Mouse (Mus musculus) neural tube, embryonic 11.5 days (tissue): ENCODE data around the gene Hip1. TPM values are rescaled to one million over a fixed set of nuclear protein-coding genes. Genes with fewer than 3 reads are reported as not detected.
A peak's percentile ranks its signal among the peaks of the same experiment; 100 is the strongest.

Experiments used
- ATAC-seq: fragments of 200-750 bp; cut with Nextera tagmentation; 2 replicates; pipeline ENCODE4 v1.8.0; 2017; ENCODE audit warnings: moderate number of reproducible peaks, mild to moderate bottlenecking, moderate TSS enrichment, moderate library complexity; ENCODE audit not compliant: insufficient read depth, low FRiP score, low TSS enrichment
- DNase-seq: peaks from one replicate; pipeline ENCODE4 v3.0.0-alpha.2; 2015; ENCODE audit warnings: low spot score
- H3K27ac ChIP-seq: fragments of 300-500 bp; sonication (generic); 2 replicates; pipeline ENCODE4 v1.5.1; 2014; ENCODE audit warnings: low read depth, mild to moderate bottlenecking, low read length
- H3K27me3 ChIP-seq: fragments of 300-500 bp; sonication (generic); 2 replicates; pipeline ENCODE4 v1.6.1; 2014; ENCODE audit warnings: mild to moderate bottlenecking, low read length, mixed read lengths; ENCODE audit not compliant: control insufficient read depth, insufficient read depth
- H3K36me3 ChIP-seq: fragments of 300-500 bp; sonication (generic); 2 replicates; pipeline ENCODE4 v1.6.1; 2014; ENCODE audit warnings: mild to moderate bottlenecking, low read length, moderate library complexity, mixed read lengths; ENCODE audit not compliant: control insufficient read depth, insufficient read depth
- H3K4me1 ChIP-seq: fragments of 300-500 bp; sonication (generic); 2 replicates; pipeline ENCODE4 v1.6.1; 2014; ENCODE audit warnings: low read length, mixed read lengths; ENCODE audit not compliant: control insufficient read depth, insufficient read depth
- H3K4me2 ChIP-seq: fragments of 300-500 bp; sonication (generic); 2 replicates; pipeline ENCODE4 v1.6.1; 2014; ENCODE audit warnings: low read depth, mild to moderate bottlenecking, moderate library complexity
- H3K4me3 ChIP-seq: fragments of 300-500 bp; sonication (generic); 2 replicates; pipeline ENCODE4 v1.5.1; 2014; ENCODE audit warnings: low read depth, low read length
- H3K9ac ChIP-seq: fragments of 300-500 bp; sonication (generic); 2 replicates; pipeline ENCODE4 v1.6.1; 2014; ENCODE audit warnings: mild to moderate bottlenecking, low read length
- H3K9me3 ChIP-seq: fragments of 300-500 bp; sonication (generic); 2 replicates; pipeline ENCODE4 v1.6.1; 2016; ENCODE audit warnings: low read length; ENCODE audit not compliant: control insufficient read depth
- WGBS: fragments of 180-500 bp; shearing (Covaris S2); extraction: QIAGEN DNeasy Blood & Tissue Kit; methylation state at CpG from one replicate; pipeline ENCODE4 v1.1.7; 2014; 5-methylcytosine and 5-hydroxymethylcytosine counted together
- polyA plus RNA-seq: library from polyadenylated mRNA; unstranded; fragments of >200 nt; fragmentation: Nextera tagmentation; extraction: Ambion mirVana; gene quantifications from 2 replicates; pipeline ENCODE4 v1.2.1, GENCODE M21; 2014

Gene Hip1
- polyA plus RNA-seq, 1 experiment from 2014 or later, result 57.3 TPM

DNA sequence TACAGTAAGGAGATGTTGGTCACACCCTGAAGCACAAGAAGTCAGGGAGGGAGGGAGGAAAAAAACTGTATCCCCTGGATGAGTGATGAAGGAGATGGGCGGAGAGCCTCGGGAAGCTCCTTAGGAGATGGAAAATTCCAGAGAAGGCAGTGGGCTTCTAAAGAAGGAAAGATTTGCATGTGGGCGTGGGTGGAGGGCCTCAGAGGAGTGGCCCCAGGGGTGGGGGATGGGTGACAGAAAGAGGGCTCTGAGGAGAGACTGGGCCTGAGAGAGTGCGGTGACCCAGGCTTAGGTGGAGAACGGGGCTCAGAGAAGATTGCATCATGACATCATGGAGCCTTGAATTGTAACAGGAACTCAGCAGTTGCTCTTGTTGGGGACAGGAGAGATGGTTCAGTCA is 39.5 kb downstream of the Hip1 start:
- 0 out of 2 replicates have a peak, but pooled peaks cover 2% of the 10 kb centered on the region for H3K4me1 ChIP-seq
- H3K4me2 ChIP-seq, result no peak overlapping the region
- H3K9ac ChIP-seq, result no peak overlapping the region
- H3K27ac ChIP-seq, result no peak overlapping the region
- H3K4me3 ChIP-seq, result no peak overlapping the region
- DNase-seq (no peak), ATAC-seq (no peak)
- no peaks in the 10 kb centered on the region for H3K36me3 ChIP-seq
- 70% methylated on average over 5 of the region's 5 CpGs for WGBS
- H3K9me3 ChIP-seq, result no peaks in the 10 kb centered on the region
- H3K27me3 ChIP-seq, result no peaks in the 10 kb centered on the region

DNA sequence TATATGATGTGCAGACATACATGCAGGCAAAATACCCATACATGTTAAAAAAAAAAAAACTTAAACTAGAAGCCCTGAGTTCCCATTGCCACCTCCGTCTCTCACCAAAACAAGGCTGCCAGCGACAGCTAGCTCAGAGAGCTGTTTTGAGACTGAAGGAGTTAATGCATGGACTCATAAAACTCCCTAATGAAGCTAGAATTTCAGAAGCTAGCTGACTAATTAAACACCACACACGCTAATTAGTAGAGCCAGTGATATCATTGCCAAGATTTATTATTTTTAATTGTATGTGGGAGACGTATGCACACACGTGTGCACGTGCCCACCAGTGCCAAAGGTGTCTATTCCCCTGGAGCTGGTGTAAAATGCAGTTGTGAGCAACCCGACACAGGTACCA is 42.0 kb downstream of the Hip1 start:
- ATAC-seq, result no peak
- Histone ChIP-seq H3K9ac (no peak overlapping the region), H3K27ac (no peak overlapping the region), H3K4me2 (no peak overlapping the region), H3K4me3 (no peak overlapping the region), H3K9me3 (no peaks in the 10 kb centered on the region), H3K27me3 (no peaks in the 10 kb centered on the region), H3K36me3 (no peaks in the 10 kb centered on the region), H3K4me1 (0 out of 2 replicates have a peak, but pooled peaks cover 2% of the 10 kb centered on the region)
- peak; percentile 6 for DNase-seq
- 82% methylated on average over 7 of the region's 7 CpGs for WGBS

DNA sequence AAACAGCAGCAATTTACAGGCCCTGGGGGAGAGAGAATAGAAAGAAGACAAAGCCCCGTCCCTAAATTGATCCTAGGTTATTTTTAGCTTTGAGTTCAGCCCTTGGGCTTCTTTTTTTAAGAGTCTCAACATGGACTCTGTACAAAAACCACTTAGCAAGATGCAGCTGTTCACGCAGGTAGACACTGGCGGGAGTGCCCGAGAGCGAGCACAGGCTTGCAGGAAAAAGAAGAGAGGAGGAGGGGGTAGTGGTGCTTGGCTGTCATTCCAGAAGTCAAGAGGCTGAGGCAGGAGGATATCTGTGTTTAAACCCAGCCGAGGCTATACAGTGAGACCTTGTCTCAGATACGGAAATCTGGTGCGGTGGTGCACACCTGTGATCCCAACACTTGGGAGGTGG is 42.9 kb downstream of the Hip1 start:
- DNase-seq, result no peak
- no peaks in the 10 kb centered on the region for H3K9me3 ChIP-seq
- no peak overlapping the region for H3K27ac ChIP-seq
- H3K4me1 ChIP-seq, result no peaks in the 10 kb centered on the region
- 78% methylated on average over 8 of the region's 8 CpGs for WGBS
- ATAC-seq, result no peak
- H3K27me3 ChIP-seq, result no peaks in the 10 kb centered on the region
- H3K4me2 ChIP-seq, result no peak overlapping the region
- H3K4me3 ChIP-seq, result no peak overlapping the region
- H3K9ac ChIP-seq, result no peak overlapping the region
- no peaks in the 10 kb centered on the region for H3K36me3 ChIP-seq

DNA sequence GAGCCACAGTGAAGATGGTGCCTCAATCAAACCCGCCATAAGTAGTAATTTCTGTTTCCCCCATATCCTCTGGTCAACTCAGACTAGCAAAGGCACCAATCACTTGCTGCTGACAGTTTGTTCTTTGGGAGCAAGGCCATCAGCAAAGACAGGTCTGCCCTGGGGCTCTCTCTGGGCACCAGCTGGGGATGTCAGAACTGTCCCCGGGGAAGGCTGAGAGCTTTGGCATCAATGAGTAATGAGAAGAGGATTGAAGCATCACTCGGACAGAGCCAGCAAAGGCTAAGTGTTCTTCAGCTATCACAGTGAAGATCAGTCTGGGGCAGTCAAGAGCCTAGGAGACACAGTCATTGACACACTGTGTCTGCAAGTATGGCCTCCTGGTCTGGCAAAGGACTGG is 46.0 kb downstream of the Hip1 start:
- no peak for ATAC-seq
- no peaks in the 10 kb centered on the region for H3K4me1 ChIP-seq
- no peak overlapping the region for H3K4me3 ChIP-seq
- no peak overlapping the region for H3K4me2 ChIP-seq
- DNase-seq, result peak; percentile 44
- H3K36me3 ChIP-seq, result no peaks in the 10 kb centered on the region
- H3K9me3 ChIP-seq, result no peaks in the 10 kb centered on the region
- no peak overlapping the region for H3K9ac ChIP-seq
- H3K27ac ChIP-seq, result no peak overlapping the region
- H3K27me3 ChIP-seq, result no peaks in the 10 kb centered on the region
- 69% methylated on average over 3 of the region's 3 CpGs for WGBS

DNA sequence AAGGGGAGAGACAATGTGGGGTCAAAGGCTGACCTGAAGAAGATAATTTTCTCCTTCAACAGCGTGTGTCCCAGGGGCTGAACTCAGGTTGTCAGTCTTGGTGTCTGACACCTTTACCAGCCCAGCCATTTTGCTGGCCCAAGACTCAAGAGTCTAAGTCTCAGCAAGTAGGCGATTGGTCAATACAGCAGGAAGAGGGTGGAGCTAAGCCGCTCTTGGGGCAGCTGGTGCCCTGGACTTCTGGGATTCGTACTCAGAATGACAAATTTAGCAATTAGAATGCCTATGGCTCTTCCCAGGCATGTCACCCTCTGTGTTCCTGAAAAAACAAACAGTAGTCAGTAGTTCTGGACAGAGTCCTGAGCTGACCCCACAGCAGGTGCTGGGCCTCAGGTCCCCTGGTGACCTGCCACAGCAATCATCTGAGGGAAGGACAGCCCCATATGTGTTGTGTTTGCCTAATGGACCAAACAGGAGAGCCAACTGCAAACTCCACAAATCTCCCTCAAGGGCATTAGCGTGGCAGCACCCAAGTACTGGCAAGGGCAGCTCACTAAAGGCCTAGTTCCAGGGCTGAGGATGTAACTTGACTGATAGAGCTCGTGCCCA is 47.5 kb downstream of the Hip1 start:
- no peak for ATAC-seq
- no peak for DNase-seq

DNA sequence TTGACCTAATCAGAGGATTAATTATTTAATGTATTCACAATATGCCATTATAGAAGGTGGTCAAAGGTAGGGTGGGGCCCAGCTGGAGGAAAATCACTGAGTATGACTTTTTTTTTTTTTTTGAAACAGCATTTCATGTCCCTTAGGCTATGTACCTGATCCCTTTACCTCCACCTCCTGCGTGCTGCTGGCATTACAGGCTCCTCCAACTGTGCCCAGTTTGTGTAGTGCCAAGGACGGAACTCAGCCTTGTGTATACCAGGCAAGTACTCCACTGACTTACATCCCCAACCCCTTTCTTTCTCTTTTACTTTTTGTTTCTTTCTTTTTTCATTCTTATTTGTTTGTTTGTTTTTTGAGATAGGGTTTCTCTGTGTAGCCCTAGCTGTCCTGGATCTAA is 48.4 kb downstream of the Hip1 start:
- DNase-seq (no peak), ATAC-seq (no peak)
- no peaks in the 10 kb centered on the region for H3K27me3 ChIP-seq
- H3K36me3 ChIP-seq, result no peaks in the 10 kb centered on the region
- H3K4me1 ChIP-seq, result no peaks in the 10 kb centered on the region
- no peak overlapping the region for H3K27ac ChIP-seq
- H3K4me3 ChIP-seq, result no peak overlapping the region
- H3K9ac ChIP-seq, result no peak overlapping the region
- H3K9me3 ChIP-seq, result no peaks in the 10 kb centered on the region
- no peak overlapping the region for H3K4me2 ChIP-seq
- WGBS, result 93% methylated on average over 2 of the region's 2 CpGs

More for the DNA sequence above, 47.5 kb downstream of the Hip1 start:
- H3K27ac ChIP-seq, result no peak overlapping the region
- no peaks in the 10 kb centered on the region for H3K36me3 ChIP-seq
- no peak overlapping the region for H3K4me3 ChIP-seq
- no peaks in the 10 kb centered on the region for H3K9me3 ChIP-seq
- no peak overlapping the region for H3K9ac ChIP-seq
- no peak overlapping the region for H3K4me2 ChIP-seq
- H3K4me1 ChIP-seq, result no peaks in the 10 kb centered on the region
- no peaks in the 10 kb centered on the region for H3K27me3 ChIP-seq
- 65% methylated on average over 6 of the region's 6 CpGs for WGBS

DNA sequence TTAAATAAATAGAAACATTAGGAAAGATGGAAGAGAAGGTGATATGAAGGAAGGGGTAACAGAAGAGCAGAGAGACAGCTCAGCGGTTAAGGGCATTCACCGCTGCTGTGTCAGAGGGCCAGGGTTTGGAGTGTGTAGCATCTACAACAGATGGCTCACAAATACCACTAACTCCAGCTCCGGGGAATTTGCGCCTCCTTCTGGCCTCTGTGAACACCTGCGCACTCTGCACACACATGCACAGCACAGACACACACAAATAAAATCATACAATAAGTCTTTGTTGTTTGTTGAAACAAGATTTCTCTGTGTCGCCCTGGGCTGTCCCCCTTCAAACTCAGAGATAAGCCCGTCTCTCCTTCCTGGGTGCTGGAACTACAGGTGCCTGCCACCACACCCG is 49.4 kb downstream of the Hip1 start:
- ATAC-seq (no peak), DNase-seq (no peak)
- Histone ChIP-seq H3K9me3 (no peaks in the 10 kb centered on the region), H3K4me1 (no peaks in the 10 kb centered on the region), H3K27ac (no peak overlapping the region), H3K9ac (no peak overlapping the region), H3K4me2 (no peak overlapping the region), H3K27me3 (no peaks in the 10 kb centered on the region), H3K4me3 (no peak overlapping the region), H3K36me3 (no peaks in the 10 kb centered on the region)
- WGBS, result 92% methylated on average over 8 of the region's 8 CpGs

DNA sequence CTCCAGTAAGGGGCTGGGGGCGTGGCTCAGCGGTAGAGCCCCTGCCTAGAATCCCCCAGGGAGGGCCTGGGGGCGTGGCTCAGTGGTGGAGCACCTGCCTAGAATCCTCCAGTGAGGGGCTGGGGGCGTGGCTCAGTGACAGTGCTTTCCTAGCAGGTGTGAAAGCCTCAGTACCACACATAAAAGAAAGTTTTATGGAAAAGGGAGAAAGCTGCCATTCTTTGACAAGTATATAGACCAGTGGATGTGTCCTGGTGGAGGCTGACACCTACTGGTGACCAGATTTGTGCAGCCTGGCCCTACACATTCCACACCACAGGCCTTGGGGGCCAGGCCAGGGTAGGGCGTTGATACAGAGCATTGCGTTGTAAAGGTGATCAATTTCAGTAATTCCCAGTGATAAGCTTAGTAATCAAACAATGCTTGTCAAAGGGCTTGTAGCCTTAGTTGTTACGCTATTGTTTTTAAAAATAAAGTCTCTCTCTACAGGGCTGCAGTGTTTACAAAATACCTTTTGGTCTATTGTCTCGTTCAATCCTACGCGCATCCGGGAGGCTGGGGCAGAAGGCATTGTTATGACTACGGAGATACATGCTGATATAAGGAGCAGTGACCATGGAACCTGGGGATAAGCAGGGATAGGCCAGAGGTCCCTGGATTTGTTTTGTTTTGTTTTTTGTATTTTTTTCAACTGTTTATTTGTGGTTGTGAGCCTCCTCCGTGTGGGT is 50.6 kb downstream of the Hip1 start:
- 83% methylated on average over 13 of the region's 13 CpGs for WGBS
- Histone ChIP-seq H3K27me3 (no peaks in the 10 kb centered on the region), H3K4me1 (peaks cover 3% of the 10 kb centered on the region; the same call in 1 of the 2 replicates), H3K9me3 (no peaks in the 10 kb centered on the region), H3K36me3 (no peaks in the 10 kb centered on the region), H3K4me2 (no peak overlapping the region), H3K4me3 (no peak overlapping the region), H3K27ac (no peak overlapping the region), H3K9ac (no peak overlapping the region)
- ATAC-seq (no peak), DNase-seq (peak; percentile 41)

DNA sequence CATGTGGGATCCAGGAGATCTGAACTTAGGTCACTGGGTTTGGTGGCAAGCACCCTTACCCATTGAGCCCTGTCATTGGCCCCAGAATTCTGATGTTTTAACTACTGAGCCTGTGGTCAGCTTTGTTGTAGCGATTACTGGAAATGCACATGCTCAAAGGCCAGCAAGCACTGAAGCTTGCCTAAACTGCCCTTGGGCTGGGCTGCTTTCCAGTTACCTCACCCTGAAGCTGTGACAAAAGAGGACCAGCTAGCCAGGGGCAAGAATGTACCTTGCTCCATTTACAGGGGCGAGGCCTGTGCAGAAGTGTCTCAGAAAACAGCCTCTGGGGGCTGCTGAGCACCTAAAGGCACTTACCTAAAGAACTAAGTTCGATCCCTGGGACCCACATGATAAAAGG is 51.8 kb downstream of the Hip1 start:
- H3K9me3 ChIP-seq, result no peaks in the 10 kb centered on the region
- H3K9ac ChIP-seq, result no peak overlapping the region
- no peak overlapping the region for H3K4me3 ChIP-seq
- H3K4me1 ChIP-seq, result peaks cover 7% of the 10 kb centered on the region
- H3K27ac ChIP-seq, result no peak overlapping the region
- no peaks in the 10 kb centered on the region for H3K27me3 ChIP-seq
- no peak for ATAC-seq
- DNase-seq, result no peak
- no peak overlapping the region for H3K4me2 ChIP-seq
- 95% methylated on average over 3 of the region's 3 CpGs for WGBS
- H3K36me3 ChIP-seq, result no peaks in the 10 kb centered on the region
